Mouse (Mus musculus) kidney, postnatal 14 days (tissue): Measurements from ENCODE around the gene Gm4707.
A peak's percentile ranks its signal among the peaks of the same experiment; 100 is the strongest.
"Not testable (repeated sequence)": the region's sequence is repeated elsewhere in the genome, so short reads cannot be mapped to it uniquely, and the experiment has no call there.

Source experiments
- DNase-seq: peaks from one replicate; pipeline ENCODE4 v3.0.0; 2022; ENCODE audit warnings: mixed read lengths

The Gm4707 gene

GRCm38 (mm10) chr17:71459818-71460217, at the start of gene Gm4707:
Gene Gm4707, minus strand, starts transcription at chr17:71459918.
- DNase-seq: no peak

GRCm38 (mm10) chr17:71506832-71507231, 47.1 kb upstream of the Gm4707 start:
- no peak for DNase-seq

GRCm38 (mm10) chr17:71495784-71496183, 36.1 kb upstream of the Gm4707 start:
- no peak for DNase-seq

GRCm38 (mm10) chr17:71491332-71491686, 31.6 kb upstream of the Gm4707 start:
- peak; percentile 8 for DNase-seq

- DNase-seq: no peak
Observed at GRCm38 (mm10) chr17:71490666-71491331, 31.1 kb upstream of the Gm4707 start.

- DNase-seq: no peak
Observed at GRCm38 (mm10) chr17:71489703-71490461, 30.2 kb upstream of the Gm4707 start.

- DNase-seq: peak; percentile 50
Observed at GRCm38 (mm10) chr17:71486231-71486851, 26.6 kb upstream of the Gm4707 start.

GRCm38 (mm10) chr17:71485791-71486230, 26.1 kb upstream of the Gm4707 start:
- peak; percentile 55 for DNase-seq

- no peak for DNase-seq
Observed at GRCm38 (mm10) chr17:71484711-71485110, 25.0 kb upstream of the Gm4707 start.

GRCm38 (mm10) chr17:71483418-71484060, 23.8 kb upstream of the Gm4707 start:
- peak; percentile 40 for DNase-seq

- DNase-seq: peak; percentile 15
Observed at GRCm38 (mm10) chr17:71479381-71479901, 19.7 kb upstream of the Gm4707 start.

- DNase-seq: no peak
Observed at GRCm38 (mm10) chr17:71477481-71477880, 17.8 kb upstream of the Gm4707 start.

- DNase-seq: no peak
Observed at GRCm38 (mm10) chr17:71476346-71477020, 16.8 kb upstream of the Gm4707 start.

- DNase-seq: peak; percentile 80
Observed at GRCm38 (mm10) chr17:71475705-71476089, 16.0 kb upstream of the Gm4707 start.

- DNase-seq: peak; percentile 97
Observed at GRCm38 (mm10) chr17:71474762-71475704, 15.3 kb upstream of the Gm4707 start, which contains the start of gene Smchd1. Gene Smchd1, minus strand, starts transcription at chr17:71475343.

GRCm38 (mm10) chr17:71474128-71474527, 14.4 kb upstream of the Gm4707 start:
- DNase-seq: no peak

- no peak for DNase-seq
Observed at GRCm38 (mm10) chr17:71471261-71471660, 11.5 kb upstream of the Gm4707 start.

GRCm38 (mm10) chr17:71460312-71460711, 594 bp upstream of the Gm4707 start:
- no peak for DNase-seq

GRCm38 (mm10) chr17:71457361-71457760, 2.4 kb downstream of the Gm4707 start:
- not testable (repeated sequence) for DNase-seq

GRCm38 (mm10) chr17:71445191-71445590, 14.5 kb downstream of the Gm4707 start:
- no peak for DNase-seq

GRCm38 (mm10) chr17:71444718-71445117, 15.0 kb downstream of the Gm4707 start:
- no peak for DNase-seq
